Mouse (Mus musculus) CD8-positive naive resting alpha-beta T cell, adult 57 days (primary cell): ENCODE data around the gene Acap3. TPM values are rescaled to one million over a fixed set of nuclear protein-coding genes. Genes with fewer than 3 reads are reported as not detected.

ENCODE experiments used
- total RNA-seq: library from RNA; stranded (reverse); gene quantifications from one replicate; pipeline ENCODE4 v1.2.4, GENCODE M21; 2023

The Acap3 gene
- 48.0 TPM for total RNA-seq

GRCm38 (mm10) chr4:155891551-155892001, at the start of gene Acap3, which contains the start of gene Pusl1:
Gene Acap3 (plus strand): TSS chr4:155891822.
Gene Pusl1 (minus strand): TSS chr4:155891781.

GRCm38 (mm10) chr4:155846871-155847578, 44.6 kb upstream of the Acap3 start, which contains the start of gene Dvl1:
Gene Dvl1 (plus strand): TSS chr4:155847402.

DNA sequence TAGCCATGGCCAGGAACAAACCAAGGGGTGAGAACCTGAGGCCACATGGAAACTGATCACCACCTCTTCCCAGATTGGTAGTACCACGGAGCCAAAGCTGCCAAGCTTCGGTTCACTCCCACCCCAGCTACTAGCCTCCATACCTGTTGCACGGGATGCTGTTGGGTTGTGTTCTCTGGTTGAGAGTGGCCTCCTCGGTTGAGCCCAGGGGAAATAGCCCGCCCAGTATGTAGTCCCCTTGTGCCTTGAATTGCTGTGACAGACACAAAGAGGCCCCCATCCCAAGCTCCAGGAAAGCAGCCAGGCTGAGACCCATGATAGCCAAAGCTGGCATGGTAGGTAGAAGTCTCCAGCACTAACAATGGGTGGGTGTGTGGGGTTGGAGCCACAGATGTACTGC, 28.6 kb upstream of the Acap3 start, which contains the start of gene Tas1r3:
Gene Tas1r3 (minus strand): TSS at position 362 of the 400 bp plus-strand sequence.

GRCm38 (mm10) chr4:155869317-155870033, 22.1 kb upstream of the Acap3 start, which contains the start of the genes Cptp and Ints11:
Gene Cptp (minus strand): TSS chr4:155869440.
Gene Ints11 (plus strand): TSS chr4:155869546.

GRCm38 (mm10) chr4:155943534-155944249, 52.1 kb downstream of the Acap3 start, which contains the start of gene Ube2j2:
Gene Ube2j2 (plus strand): TSS chr4:155943831.

Other genes with a start within 250 kb of the Acap3 start
- not detected for gene Gm10563, start 246.4 kb upstream of the Acap3 start, total RNA-seq
- not detected for gene Mmp23, start 238.4 kb upstream of the Acap3 start, total RNA-seq
- gene Mib2, start 222.6 kb upstream of the Acap3 start, total RNA-seq = 43.4 TPM
- gene Fndc10, start 197.5 kb upstream of the Acap3 start, total RNA-seq = 6.3 TPM
- 66.8 TPM for gene Ssu72, start 187.0 kb upstream of the Acap3 start, total RNA-seq
- gene Tmem240, start 157.0 kb upstream of the Acap3 start, total RNA-seq = 0.46 TPM
- 54.1 TPM for gene Atad3a, start 130.7 kb upstream of the Acap3 start, total RNA-seq
- not detected for gene Vwa1, start 117.1 kb upstream of the Acap3 start, total RNA-seq
- not detected for gene Tmem88b, start 105.9 kb upstream of the Acap3 start, total RNA-seq
- not detected for gene Ankrd65, start 101.4 kb upstream of the Acap3 start, total RNA-seq
- gene Mrpl20, start 88.9 kb upstream of the Acap3 start, total RNA-seq = 42.1 TPM
- 224 TPM for gene Ccnl2, start 79.3 kb upstream of the Acap3 start, total RNA-seq
- gene Aurkaip1, start 60.5 kb upstream of the Acap3 start, total RNA-seq = 77.3 TPM
- gene Mxra8, start 52.1 kb upstream of the Acap3 start, total RNA-seq = 2.2 TPM
- gene Dvl1, start 44.4 kb upstream of the Acap3 start, total RNA-seq = 65.7 TPM
- 1.3 TPM for gene Tas1r3, start 28.5 kb upstream of the Acap3 start, total RNA-seq
- gene Cptp, start 22.4 kb upstream of the Acap3 start, total RNA-seq = 16.1 TPM
- gene Ints11, start 22.3 kb upstream of the Acap3 start, total RNA-seq = 63.0 TPM
- gene Pusl1, start within 50 bp of the Acap3 start, total RNA-seq = 46.0 TPM
- gene Ube2j2, start 52.0 kb downstream of the Acap3 start, total RNA-seq = 114 TPM
- 3.1 TPM for gene C1qtnf12, start 70.5 kb downstream of the Acap3 start, total RNA-seq
- 2.8 TPM for gene B3galt6, start 100.8 kb downstream of the Acap3 start, total RNA-seq
- 167 TPM for gene Sdf4, start 101.0 kb downstream of the Acap3 start, total RNA-seq
- 15.7 TPM for gene Tnfrsf4, start 122.0 kb downstream of the Acap3 start, total RNA-seq
- 28.4 TPM for gene Tnfrsf18, start 134.3 kb downstream of the Acap3 start, total RNA-seq
- not detected for gene Ttll10, start 167.6 kb downstream of the Acap3 start, total RNA-seq
- gene 9430015G10Rik, start 218.2 kb downstream of the Acap3 start, total RNA-seq = 47.3 TPM
- 1.4 TPM for gene Rnf223, start 238.7 kb downstream of the Acap3 start, total RNA-seq